Mouse (Mus musculus): ENCODE measurements at regions not wholly inside any gene's neighbourhood (a gene's known extent, or its start where the extent isn't known, plus 50 kb on each side); places are given as distances from the start of the nearest gene placed in this dataset.

DNA sequence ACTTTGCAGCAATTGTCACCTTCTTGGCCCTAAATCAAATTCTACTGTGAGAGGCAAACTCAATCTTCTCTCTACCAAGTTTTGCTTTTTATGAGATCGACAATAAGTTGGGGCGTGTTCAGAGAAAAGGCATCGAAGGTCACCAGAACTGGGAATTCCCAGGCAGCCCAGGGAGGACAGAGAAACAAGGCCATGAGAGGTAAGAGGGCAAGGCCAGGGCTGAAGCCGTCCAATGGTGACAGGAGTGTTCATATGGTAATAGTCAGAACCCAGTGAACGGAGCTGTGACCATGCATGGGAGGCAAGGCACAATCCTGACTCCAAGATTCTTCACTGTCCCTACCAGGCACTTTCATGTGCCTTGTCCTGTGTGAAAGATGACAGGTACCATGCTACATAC lies 130.8 kb upstream of the Zmiz1 start:
- no peak for DNase-seq (ENCODE audit: low spot score)

DNA sequence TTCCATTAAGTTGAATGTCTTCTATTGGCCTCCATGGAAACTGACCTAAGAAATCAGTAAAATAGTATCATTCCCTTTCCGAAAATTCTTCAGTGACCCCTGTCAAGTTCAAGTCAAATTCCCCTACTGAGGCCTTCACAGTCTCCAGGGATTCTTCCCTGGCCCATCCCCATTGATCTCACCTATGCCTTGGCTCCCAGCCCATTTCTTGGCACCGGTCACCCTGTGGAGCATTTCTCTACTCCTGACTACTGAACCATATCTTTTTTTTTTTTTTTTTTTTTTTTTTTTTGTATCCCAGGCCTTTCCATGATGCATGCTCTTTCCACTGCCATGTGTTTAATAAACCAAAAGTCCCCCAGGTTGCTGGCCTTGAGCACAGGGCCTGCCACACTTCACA lies 124.8 kb upstream of the Zmiz1 start:
- DNase-seq (ENCODE audit: low spot score): no peak

DNA sequence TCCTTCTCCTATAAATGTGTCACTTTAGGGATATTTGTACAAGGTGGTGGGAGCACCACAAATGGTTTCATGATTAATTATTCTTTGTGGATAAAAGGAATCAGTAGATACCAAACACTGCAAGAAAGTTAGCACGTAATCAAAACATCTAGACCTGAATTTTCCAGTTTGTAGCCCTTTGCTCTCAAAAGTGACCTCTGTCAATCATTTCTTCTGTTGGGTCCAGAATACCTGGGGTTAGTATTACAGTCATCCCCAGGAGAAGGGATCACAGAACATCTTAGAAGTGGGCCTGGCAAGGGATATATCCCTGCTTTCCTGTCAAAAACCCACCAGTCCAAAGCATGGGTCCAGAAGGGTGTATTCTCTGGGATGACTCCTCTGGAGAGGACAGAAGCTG lies 122.1 kb upstream of the Zmiz1 start:
- DNase-seq (ENCODE audit: low spot score): no peak

DNA sequence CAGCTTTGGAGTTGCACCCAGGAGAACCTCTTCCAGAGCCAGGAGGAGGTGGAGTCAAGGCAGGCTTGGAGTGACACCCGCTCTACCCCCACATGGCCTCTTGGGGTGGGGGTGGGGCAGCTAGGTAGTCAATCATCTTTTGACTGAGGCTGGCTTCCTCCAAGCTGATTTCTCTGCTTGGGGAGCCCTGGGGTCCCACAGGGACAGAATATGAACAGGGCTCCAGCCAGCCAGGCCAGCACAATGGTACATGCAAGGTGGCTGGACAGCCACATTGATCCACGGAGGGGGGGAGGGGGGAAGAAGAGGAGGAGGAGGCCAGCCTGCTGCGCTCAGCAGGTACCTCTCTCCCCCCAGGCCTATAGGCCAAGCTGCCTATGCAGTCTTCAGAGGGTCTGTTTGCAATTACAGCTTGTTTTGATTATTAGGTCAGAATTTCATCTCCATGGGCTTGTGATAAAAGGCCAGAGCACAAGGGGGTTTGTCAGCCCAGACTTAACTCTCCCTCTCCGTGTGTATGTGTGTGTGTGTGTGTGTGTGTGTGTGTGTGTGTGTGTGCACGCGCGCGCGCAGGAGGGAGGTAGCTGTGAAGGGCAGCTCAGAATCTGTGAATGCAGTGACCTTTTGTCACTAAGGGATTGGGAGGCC lies 120.5 kb upstream of the Zmiz1 start:
- no peak for DNase-seq (ENCODE audit: low spot score)

DNA sequence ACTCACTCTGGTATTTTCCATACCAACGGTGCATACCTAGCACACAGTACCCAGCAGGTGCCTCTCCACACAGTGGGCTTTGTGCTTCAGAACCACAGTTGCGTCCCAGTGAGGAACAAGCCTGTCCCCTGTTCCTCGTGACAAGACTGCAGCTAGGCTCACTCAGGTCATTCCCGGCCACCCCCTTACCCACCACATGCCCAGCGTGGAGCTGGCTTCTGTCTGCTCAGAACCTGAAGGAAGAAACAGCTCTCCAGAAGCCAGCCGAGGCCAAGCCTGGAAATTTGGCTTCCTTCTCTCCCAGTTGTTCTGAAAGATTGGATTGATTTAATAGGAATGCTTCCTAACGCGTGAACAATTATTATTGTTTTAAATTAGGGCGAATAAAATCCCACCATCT lies 118.1 kb upstream of the Zmiz1 start:
- DNase-seq (ENCODE audit: low spot score): no peak

DNA sequence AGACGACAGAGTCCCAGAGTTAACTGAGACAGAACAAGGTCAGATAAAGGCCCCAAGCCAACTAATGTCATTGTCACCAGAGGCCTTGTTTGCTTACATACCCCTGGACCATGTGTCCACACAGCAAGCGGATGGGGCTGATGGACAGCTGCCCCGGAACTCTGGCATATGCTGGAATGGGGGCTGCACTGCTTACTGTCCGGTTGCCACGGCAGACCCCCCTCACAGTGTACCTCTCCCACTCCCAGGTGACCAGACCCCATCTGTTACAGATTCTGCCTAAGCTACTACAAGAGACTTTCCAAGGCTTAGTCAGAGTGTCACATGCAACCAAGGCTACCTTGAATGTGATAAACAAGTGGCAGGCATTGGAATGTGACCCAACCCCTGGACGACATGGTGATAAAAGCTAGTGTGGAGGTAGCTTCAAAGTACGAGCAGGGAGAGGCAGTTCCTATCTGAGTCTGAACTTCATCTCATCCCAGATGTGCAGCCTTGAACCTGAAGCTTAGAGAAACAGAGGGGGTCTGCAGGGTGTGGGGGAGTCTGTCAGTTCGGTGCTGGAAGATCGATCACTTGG lies 117.0 kb upstream of the Zmiz1 start:
- DNase-seq (ENCODE audit: low spot score): no peak

DNA sequence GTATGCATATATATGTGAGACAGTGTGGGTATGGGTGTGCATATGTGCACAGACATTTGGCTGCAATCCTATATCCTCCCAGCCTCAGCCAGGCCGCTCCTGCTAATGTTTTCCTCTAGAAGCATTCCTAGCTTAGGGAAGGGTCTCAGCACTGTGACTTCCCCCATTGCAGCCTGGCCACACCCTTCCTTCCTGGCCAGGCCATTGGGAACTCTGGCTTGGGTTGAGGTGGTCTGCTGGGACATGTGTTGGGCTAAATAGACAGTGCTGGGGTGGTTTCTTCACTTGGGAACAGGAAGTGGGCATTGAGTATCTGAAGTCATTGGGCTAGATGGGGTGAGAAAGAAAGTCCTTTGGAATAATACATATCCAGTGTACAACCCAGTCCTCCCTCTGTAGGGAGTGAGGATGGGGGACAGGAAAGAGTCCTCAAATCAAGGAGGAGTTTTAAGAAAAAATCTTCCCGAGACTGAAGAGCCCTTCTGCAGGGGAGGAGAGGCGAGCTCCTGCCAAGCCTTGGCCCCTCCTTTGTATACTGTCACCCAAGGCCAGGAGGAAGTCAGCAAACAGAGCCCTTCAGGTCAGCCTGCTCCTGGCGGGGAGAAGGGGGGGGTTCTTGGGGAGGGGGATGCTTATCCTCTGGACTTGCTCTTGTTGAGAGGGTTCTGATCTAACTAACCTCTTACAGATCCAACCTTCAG lies 116.0 kb upstream of the Zmiz1 start:
- no peak for DNase-seq (ENCODE audit: low spot score)

DNA sequence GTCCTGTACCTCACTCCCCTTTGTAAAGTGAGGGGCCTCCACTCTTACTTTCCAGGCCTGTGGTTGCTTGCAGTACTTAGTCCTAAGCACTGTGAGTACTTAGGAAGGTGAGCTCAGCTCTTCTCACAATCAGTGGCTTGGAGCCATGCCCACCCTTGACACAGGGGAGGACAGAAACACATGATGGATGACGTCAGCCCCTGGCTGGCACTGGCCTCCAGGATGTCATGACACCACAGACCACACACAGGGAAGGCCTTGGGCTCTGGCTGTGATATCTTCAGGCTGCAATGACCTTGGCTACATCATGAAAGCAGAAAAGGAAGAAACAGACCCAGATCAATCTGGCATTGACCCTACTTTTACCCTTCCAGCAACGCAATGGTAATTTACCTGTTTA lies 113.0 kb upstream of the Zmiz1 start:
- DNase-seq (ENCODE audit: low spot score): peak; percentile 35

DNA sequence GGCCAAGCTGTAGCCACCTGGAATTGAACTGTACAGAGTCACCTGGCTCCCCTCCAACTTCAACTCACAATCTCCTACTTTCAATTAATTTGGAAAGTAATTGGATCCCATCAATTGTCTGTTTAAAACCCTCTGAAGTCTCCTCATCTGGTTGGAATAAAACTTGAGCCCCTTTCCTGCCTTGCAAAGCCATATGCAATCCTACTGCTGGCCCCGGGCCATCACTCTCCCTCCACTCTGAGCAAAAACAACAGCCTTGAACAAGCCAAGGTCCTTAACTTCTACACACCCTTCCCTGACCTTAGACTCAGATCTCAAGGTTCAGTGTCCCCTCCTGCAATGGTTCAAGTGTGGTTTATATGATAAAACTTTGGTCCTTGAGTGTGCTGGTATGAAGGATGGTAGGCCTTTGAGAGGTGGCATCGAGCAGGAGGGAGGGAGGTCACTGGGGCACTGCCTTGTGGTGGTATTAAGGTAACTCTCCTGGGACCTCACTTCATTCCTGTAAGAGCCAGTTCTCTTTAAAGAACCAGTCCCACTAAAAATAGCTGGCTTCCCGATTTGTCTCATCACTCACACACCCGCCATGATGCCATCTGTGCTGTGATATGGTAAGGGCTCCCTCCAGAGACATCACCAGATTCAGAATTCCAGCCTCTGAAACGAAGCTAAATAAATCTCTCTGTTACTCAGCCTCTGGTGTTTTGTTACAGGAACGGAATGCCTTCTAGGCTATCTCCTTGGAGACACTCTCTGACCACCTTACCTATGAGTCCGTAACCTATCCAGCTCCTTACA lies 112.0 kb upstream of the Zmiz1 start:
- peak; percentile 61 for DNase-seq (ENCODE audit: low spot score)

DNA sequence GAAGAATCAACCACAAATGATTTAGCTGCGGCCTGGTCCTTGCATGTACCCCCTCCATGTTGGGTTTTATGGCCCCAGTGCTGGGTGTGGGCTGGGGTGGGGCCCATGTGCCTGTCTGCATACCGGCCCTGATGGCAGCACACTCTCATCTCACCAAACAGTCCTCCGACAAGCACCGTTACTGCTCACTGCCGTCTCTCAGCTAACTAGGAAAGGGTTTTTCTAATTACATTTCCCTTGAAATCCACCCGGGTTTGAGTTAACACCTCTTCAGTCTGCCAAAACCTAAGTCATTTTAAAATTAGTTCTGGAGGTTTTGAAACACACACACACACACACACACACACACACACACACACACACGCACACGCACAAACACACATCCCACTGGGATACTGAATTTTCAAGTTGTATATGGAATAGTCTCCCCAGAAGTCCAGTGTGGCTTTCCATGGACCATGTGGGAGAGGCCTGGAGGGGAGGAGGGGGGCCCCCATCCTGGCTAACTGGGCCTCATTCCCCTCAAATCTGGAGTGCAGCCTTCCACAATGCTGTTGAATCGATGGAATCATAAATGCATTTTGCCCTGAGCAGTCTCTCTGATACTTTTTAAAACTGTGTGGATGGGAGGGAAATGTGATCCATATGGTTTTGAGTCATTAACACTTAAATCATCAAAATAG lies 108.6 kb upstream of the Zmiz1 start:
- no peak for DNase-seq (ENCODE audit: low spot score)

DNA sequence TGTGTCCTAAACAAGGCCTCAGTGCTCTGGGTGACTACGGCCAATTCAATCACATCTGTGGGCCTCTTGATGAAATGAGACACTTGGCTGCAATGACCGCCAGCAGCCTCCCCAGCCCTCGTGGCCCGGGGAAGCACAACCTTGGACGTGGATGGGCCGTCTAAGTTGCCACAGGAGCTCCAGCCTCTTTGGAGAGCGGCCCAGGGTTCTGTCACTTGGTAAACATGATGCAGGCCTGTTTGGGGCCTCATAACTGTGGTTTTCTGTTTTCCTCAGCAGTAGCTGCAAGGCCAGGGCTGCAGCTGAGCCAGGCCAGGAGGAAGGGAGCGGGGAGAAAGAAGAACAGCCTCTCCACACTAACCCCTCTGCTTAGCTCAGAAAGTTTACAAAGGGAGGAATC lies 105.2 kb upstream of the Zmiz1 start:
- peak; percentile 40 for DNase-seq (ENCODE audit: low spot score)

DNA sequence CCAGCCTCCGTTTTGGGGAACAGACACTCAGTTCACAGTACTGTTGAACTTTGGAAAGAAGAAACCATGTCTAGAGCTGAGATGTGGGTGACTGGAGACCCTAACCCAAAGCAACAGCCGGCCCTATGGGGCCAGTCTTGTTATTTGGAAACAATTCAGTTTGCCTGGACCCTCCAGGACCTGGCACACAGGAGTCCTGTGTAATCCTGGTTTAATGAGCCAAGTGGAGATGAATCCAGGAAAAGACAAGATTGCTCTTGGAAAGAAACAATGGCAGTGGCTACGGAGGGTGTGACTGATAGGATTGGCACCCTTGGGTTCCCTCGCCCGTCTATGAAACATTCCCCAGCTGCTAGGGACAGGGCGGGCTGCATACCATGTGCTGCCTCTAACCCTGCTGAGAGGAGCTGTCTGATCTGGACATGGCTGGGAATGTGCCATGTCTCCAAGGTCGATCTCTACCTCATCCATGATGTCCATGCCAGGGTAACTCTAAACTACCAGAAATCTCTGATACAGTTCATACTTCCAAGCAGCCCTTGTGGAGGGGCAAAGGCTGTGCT lies 104.6 kb upstream of the Zmiz1 start:
- DNase-seq (ENCODE audit: low spot score): no peak

DNA sequence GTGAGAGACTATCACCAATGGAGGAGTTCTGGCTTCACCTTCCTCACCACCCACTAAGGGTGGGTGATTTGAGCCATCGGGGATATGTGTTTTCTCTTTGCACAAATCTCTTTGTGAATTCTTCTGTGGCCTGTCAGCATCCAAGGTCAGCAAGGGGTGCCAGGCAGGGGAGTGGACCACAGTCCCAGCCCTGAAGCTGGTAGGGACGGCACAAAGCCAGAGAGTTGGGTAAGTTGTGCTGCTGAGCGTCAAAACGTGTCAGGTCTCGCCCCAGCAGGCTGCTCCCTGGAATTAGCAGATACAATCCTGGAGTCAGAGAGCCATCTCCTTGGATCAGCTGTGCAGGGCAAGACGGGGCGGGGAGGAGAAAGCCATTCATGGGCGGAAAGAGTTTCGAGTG lies 101.2 kb upstream of the Zmiz1 start:
- DNase-seq (ENCODE audit: low spot score): no peak

DNA sequence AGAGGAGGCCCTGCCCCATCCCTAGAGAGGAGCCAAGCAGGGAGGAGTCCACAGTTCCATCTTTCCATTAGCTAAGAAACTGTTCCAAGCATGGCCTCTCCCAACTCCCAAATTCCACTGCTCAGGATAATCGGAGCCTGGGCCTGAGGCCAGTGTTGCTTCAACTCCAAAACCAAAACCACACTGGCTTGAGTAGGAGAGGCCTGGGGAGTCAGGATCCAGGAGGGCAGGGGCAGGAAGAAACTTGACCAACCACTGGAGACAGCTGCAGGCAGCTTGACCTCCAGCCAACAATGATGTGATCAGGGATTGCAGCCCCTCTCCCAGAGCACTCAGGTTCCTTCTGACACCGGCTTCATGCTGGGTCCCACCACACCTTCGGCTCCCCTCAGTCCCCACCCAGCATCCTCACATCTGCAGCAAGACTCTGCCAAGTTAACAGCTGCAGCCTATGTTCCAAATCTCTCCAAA lies 99.1 kb upstream of the Zmiz1 start:
- DNase-seq (ENCODE audit: low spot score): no peak

DNA sequence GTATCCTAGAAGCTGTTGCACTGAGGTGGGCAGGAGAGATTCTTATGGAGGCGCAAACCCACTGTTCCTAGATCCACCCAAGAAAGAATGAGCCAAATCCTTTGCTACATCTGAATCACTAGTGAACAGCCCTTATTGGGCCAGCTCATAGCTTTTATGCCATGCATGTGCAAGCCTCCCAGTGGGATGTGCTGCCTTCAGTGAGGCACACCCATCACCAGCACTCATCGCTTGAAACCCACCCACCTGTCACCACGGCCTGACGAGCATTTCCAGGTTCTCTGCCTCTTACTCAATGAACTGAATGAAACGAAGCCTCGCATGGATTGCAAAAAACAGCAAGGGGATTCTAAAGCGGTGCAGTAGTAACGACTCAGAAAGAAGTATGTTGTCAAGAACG lies 98.3 kb upstream of the Zmiz1 start:
- DNase-seq (ENCODE audit: low spot score): no peak

DNA sequence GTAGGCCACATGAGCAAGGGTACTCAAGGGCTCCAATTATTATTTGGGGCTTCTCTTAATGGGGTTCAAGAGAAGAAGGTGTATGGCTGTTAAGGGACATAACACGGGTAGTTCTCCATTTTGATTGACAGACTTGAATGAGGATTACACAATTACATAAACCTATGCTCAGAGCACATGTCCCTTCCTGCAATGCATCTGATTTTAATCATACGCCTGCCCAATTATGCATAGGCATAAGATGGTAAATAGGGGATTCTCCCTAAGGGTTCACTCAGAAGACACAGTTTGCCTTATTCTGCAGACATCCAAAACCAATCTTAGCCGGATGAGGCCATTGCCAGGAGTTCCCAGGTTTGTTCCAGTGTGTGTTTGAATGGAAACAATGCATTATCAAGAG lies 97.9 kb upstream of the Zmiz1 start:
- DNase-seq (ENCODE audit: low spot score): no peak

DNA sequence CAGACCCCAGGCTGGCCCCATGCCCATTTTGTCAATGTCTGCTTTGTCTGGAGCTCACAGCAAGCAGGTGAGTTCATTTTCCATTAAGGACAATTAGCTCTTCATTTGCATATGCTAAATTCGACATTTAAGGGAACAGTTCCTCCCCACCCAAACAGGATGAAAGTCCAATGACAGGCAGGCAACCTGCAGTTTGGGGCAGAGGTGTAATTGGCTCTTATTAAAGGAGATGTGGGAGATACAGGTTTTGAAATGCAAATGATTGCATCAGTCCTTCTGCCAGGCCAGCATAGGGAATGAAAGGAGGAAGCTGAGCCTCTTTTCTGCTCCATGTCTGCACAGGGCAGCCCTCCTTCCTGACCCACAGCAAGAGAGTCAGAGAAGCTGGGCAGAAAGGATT lies 96.2 kb upstream of the Zmiz1 start:
- DNase-seq (ENCODE audit: low spot score): no peak

DNA sequence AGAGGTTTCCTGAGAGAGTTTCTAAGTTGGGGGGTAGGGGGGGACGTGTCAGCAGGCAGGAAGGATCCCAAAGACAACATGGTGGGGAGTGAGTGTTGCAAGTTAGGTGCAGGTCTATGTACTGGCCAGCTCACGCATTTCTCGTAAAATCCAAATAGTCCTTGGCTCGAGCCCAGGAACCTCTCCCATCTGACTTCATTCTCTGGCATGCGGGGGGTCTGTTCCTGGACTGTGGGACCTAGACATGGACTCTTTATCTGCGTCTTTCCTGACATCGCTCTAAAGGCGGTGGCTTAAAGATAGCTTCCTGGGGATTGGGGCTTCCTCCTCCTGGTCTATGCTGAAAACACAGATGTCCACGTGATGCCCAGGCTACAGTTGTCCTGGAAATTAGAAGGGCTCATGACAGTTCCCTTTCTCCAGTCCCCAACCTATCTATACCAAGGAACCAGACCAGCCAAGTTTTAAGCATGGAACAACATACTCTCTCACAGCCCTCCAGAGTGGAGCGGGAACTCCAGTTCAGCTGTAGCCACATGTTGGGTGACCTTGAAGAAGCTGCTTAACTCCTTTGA lies 93.7 kb upstream of the Zmiz1 start:
- no peak for DNase-seq (ENCODE audit: low spot score)

DNA sequence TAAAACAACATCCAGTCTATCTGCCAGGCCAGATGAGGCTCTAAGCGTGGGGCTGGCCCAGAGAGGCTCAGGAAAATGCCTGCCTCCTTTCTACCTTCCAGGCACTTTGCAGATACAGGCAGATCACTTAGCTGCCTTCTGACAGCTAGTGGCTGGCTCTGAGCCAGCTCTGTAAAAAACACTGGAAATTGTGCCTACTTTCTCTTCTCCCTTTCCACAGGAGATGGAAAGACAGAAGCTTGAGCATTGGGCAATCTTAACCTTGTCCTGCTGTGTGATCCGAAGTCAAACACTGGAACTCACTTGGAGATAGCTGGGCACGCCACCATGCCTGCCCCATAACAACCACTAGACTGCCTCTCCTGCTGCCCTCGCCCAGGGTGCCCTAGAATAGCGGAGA lies 93.0 kb upstream of the Zmiz1 start:
- no peak for DNase-seq (ENCODE audit: low spot score)

DNA sequence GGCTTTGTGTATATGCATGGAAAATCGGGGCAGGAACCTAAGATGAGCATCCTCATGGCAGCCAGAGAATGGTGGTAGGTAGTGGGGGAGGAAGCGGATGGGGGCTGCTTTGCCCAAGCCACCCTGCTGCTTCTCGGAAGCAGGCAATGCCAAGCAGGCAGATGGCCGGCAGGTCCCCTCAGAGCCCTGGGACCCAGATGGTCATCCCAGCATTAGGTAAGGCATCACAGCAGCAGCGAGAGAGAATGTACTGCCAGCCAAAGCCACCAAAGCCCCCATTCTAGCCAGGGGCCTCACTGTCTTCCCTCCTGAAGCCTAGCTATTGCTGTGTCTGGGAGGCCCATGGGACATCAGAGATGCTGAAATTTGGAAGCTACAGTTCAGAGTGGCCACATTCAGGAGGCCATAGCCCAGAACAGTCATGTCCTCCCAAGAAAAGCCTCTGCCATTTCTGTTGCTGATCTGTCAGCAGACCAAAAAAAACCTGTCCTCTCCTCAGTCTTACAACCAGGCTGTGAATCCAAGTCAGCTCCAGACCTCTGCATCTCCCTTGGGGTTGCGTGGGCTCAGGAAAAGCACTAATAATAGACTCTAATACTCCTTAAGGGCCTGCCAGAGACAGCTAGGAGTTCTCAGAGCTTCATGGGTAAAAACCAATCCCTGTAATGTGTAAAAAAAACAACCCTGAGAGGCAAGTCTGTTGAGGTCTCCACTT lies 88.5 kb upstream of the Zmiz1 start:
- DNase-seq (ENCODE audit: low spot score): no peak

DNA sequence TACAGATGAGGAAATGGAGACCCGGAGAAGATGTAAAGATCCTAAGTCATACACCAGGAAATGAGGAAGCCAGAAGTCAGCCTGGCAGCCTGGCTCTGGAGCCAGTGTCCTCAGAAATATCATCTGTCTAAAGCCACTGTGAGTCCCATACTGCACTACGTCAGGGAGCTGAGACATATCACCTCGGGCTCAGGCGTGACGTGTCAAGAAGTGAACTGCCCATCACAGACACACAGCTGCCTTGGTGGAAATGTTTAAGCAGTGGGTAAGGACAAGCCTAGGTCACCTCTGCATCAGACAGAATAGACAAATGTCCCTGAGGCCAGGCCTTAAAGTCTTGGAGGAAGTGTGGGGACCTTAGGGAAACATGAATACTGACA lies 88.0 kb upstream of the Zmiz1 start:
- DNase-seq (ENCODE audit: low spot score): no peak

All from layer of hippocampus, adult 11-12 months (tissue).